Comparison of ENCODE assay signal across 9 mouse cellular contexts in genomic region chr8:3588258-3588633, GRCm38 (mm10). TPM values are rescaled to one million over a fixed set of nuclear protein-coding genes. Genes with fewer than 3 reads are reported as not detected.
DNase-seq lines count a peak whose midpoint lies in the region; ATAC-seq and TF ChIP-seq lines count a peak whose summit lies in the region.
"Had no signal": no experiment of that assay in that cellular context is flagged by ENCODE, and none has a peak within 500 bp of the region (broad histone marks: within the 10 kb centered on the region; RNA-seq: fewer than 3 reads in every experiment).

No protein-coding gene starts in this region.

- no peak for DNase-seq in heart, postnatal 4 days
- peak; percentile 51 for DNase-seq in MN1 (ENCODE audit: low spot score)
- no peak for DNase-seq in liver, postnatal 0 days
- DNase-seq in frontal cortex, adult 2 months (ENCODE audit: extremely low spot score in 1 of 2, low spot score in 1 of 2): no peak
- DNase-seq in adrenal gland, adult 18-20 months (ENCODE audit: low spot score in 2 of 2): no peak

- H3K9me3 ChIP-seq in heart, embryonic 14.5 days (ENCODE audit: control insufficient read depth, low read length): no peaks in the 10 kb centered on the region
- H3K9me3 ChIP-seq in forebrain, embryonic 15.5 days: no peaks in the 10 kb centered on the region
- no peaks in the 10 kb centered on the region for H3K9me3 ChIP-seq in liver, postnatal 0 days (ENCODE audit: low read length)

- no peak for TF ChIP-seq EP300 in liver, postnatal 0 days (IDR thresholded peaks at IDR 0.05; ENCODE audit: low read depth)

- H3K36me3 ChIP-seq in heart, embryonic 14.5 days (ENCODE audit: control insufficient read depth, insufficient read depth, low read length): no peaks in the 10 kb centered on the region
- H3K36me3 ChIP-seq in forebrain, embryonic 15.5 days: no peaks in the 10 kb centered on the region
- no peaks in the 10 kb centered on the region for H3K36me3 ChIP-seq in liver, postnatal 0 days (replicated peaks; ENCODE audit: insufficient read depth, low read length)

- peak overlapping the region; percentile 78 to 88 for H3K4me3 ChIP-seq in heart, embryonic 14.5 days (ENCODE audit: control insufficient read depth in 1 of 2, insufficient read depth in 1 of 2, low read depth in 1 of 2, low read length in 2 of 2)
- peak overlapping the region; percentile 80 for H3K4me3 ChIP-seq in forebrain, embryonic 15.5 days
- peak overlapping the region; percentile 71 for H3K4me3 ChIP-seq in liver, postnatal 0 days (ENCODE audit: low read depth, low read length)

- H3K9ac ChIP-seq in heart, embryonic 14.5 days (ENCODE audit: low read length): peak overlapping the region; percentile 79
- H3K9ac ChIP-seq in forebrain, embryonic 15.5 days (replicated peaks): peak overlapping the region; percentile 79
- H3K9ac ChIP-seq in liver, postnatal 0 days (replicated peaks): peak overlapping the region; percentile 61

- no peak for TF ChIP-seq CTCF in liver, postnatal 0 days (IDR thresholded peaks at IDR 0.05; ENCODE audit: low read depth)

- peak overlapping the region; percentile 99 for H3K4me2 ChIP-seq in heart, embryonic 14.5 days (ENCODE audit: low read length)
- H3K4me2 ChIP-seq in forebrain, embryonic 15.5 days (replicated peaks): peak overlapping the region; percentile 63
- peak overlapping the region; percentile 83 for H3K4me2 ChIP-seq in liver, postnatal 0 days (ENCODE audit: low read depth, low read length)

- WGBS in heart, embryonic 14.5 days: 13% methylated on average over 11 of the region's 11 CpGs
- WGBS in forebrain, embryonic 15.5 days: under 1% methylated on average over 11 of the region's 11 CpGs
- WGBS in liver, postnatal 0 days (ENCODE audit: insufficient replicate concordance): 5% methylated on average over 11 of the region's 11 CpGs

- H3K27ac ChIP-seq in heart, embryonic 14.5 days (replicated peaks in 1 of 2; ENCODE audit: control insufficient read depth in 1 of 2, insufficient read depth in 1 of 2, low read depth in 2 of 2, low read length in 2 of 2): no peak overlapping the region
- peak overlapping the region; percentile 88 for H3K27ac ChIP-seq in forebrain, embryonic 15.5 days (replicated peaks)
- H3K27ac ChIP-seq in liver, postnatal 0 days (ENCODE audit: low read depth): peak overlapping the region; percentile 71
- H3K27ac ChIP-seq: macrophage had no signal

- no peaks in the 10 kb centered on the region; a peak in 1 of 4 replicates for H3K4me1 ChIP-seq in heart, embryonic 14.5 days (ENCODE audit: control insufficient read depth in 2 of 2, insufficient read depth in 2 of 2, low read length in 2 of 2)
- H3K4me1 ChIP-seq in forebrain, embryonic 15.5 days: no peaks in the 10 kb centered on the region
- peaks cover 4% of the 10 kb centered on the region; the same call in 1 of the 2 replicates for H3K4me1 ChIP-seq in liver, postnatal 0 days (ENCODE audit: insufficient read depth)

- no peak for ATAC-seq in heart, embryonic 14.5 days (ENCODE audit: insufficient number of reproducible peaks, insufficient read depth, low FRiP score, low read depth)
- ATAC-seq in forebrain, embryonic 15.5 days (replicated peaks): peak; percentile 73
- ATAC-seq in liver, postnatal 0 days: peak; percentile 30; the same call in 1 of the 2 replicates
- no peak for ATAC-seq in monocyte, adult 5-6 weeks (replicated peaks; ENCODE audit: insufficient number of reproducible peaks, low FRiP score, low TSS enrichment, poor library complexity, severe bottlenecking)

- H3K27me3 ChIP-seq in heart, embryonic 14.5 days (ENCODE audit: control insufficient read depth, insufficient read depth, low read length): peaks cover 14% of the 10 kb centered on the region
- no peaks in the 10 kb centered on the region for H3K27me3 ChIP-seq in forebrain, embryonic 15.5 days
- peaks cover 10% of the 10 kb centered on the region; the same call in 1 of the 2 replicates for H3K27me3 ChIP-seq in liver, postnatal 0 days (ENCODE audit: insufficient read depth, low read length)

RNA-seq across cellular contexts. Expression of gene Camsap3, which starts 1.2 kb away (rescaled TPM):
- polyA plus RNA-seq in heart, embryonic 14.5 days (2014; fragmentation: Nextera tagmentation; extraction: Ambion mirVana): 1.6 and 2.9 TPM in 2 replicates
- 1 to 10 TPM; 1.5 to 2.9 TPM for total RNA-seq in heart, postnatal 4 days (2021)
- polyA plus RNA-seq in forebrain, embryonic 15.5 days (2015; fragmentation: Nextera tagmentation; extraction: Ambion mirVana): 33.4 and 34.8 TPM in 2 replicates
- 2.4 and 2.6 TPM in 2 replicates for polyA plus RNA-seq in liver, postnatal 0 days (2015; fragmentation: Nextera tagmentation; extraction: Ambion mirVana)
- total RNA-seq in monocyte, adult 5-6 weeks (2017): not detected in 3 replicates
- 31.7 and 32.7 TPM in 2 replicates for polyA plus RNA-seq in frontal cortex, adult 2 months (2012; rRNA removed)
- total RNA-seq in adrenal gland, adult 18-20 months (2021): 1 to 10 TPM; 4.1 to 8.0 TPM

RNA-seq across cellular contexts. Expression of gene C330021F23Rik, which starts 20.5 kb away (rescaled TPM):
- polyA plus RNA-seq in heart, embryonic 14.5 days (2014; fragmentation: Nextera tagmentation; extraction: Ambion mirVana): 5.1 and 8.5 TPM in 2 replicates
- total RNA-seq in heart, postnatal 4 days (2021): 1 to 10 TPM; 1.1 to 2.2 TPM
- polyA plus RNA-seq in forebrain, embryonic 15.5 days (2015; fragmentation: Nextera tagmentation; extraction: Ambion mirVana): 0.64 and 0.89 TPM in 2 replicates
- 0.89 and 1.0 TPM in 2 replicates for polyA plus RNA-seq in liver, postnatal 0 days (2015; fragmentation: Nextera tagmentation; extraction: Ambion mirVana)
- 2.3 TPM in 1 of 3 replicates, not detected in the others for total RNA-seq in monocyte, adult 5-6 weeks (2017)
- 0.56 TPM in 1 of 2 replicates, not detected in the other for polyA plus RNA-seq in frontal cortex, adult 2 months (2012; rRNA removed)
- total RNA-seq in adrenal gland, adult 18-20 months (2021): under 1 TPM in 1 of 2 experiments, not detected in 1; 0.38 TPM
- polyA plus RNA-seq: macrophage had no signal

RNA-seq across cellular contexts. Expression of gene Xab2, which starts 32.9 kb away (rescaled TPM):
- 29.0 and 30.9 TPM in 2 replicates for polyA plus RNA-seq in heart, embryonic 14.5 days (2014; fragmentation: Nextera tagmentation; extraction: Ambion mirVana)
- 10 to 100 TPM; 20.9 to 21.3 TPM for total RNA-seq in heart, postnatal 4 days (2021)
- 65.6 and 68.6 TPM in 2 replicates for polyA plus RNA-seq in forebrain, embryonic 15.5 days (2015; fragmentation: Nextera tagmentation; extraction: Ambion mirVana)
- polyA plus RNA-seq in liver, postnatal 0 days (2015; fragmentation: Nextera tagmentation; extraction: Ambion mirVana): 13.2 and 15.9 TPM in 2 replicates
- 62.7 to 73.3 TPM (median 67.6 TPM) in 3 replicates for total RNA-seq in monocyte, adult 5-6 weeks (2017)
- polyA plus RNA-seq in frontal cortex, adult 2 months (2012; rRNA removed): 56.1 and 56.4 TPM in 2 replicates
- 10 to 100 TPM; 34.1 to 39.1 TPM for total RNA-seq in adrenal gland, adult 18-20 months (2021)

RNA-seq across cellular contexts. Expression of gene Pet100, which starts 33.1 kb away (rescaled TPM):
- polyA plus RNA-seq in heart, embryonic 14.5 days (2014; fragmentation: Nextera tagmentation; extraction: Ambion mirVana): 113 and 114 TPM in 2 replicates
- 10 to 100 TPM; 72.5 to 77.7 TPM for total RNA-seq in heart, postnatal 4 days (2021)
- 107 and 112 TPM in 2 replicates for polyA plus RNA-seq in forebrain, embryonic 15.5 days (2015; fragmentation: Nextera tagmentation; extraction: Ambion mirVana)
- 88.9 and 91.2 TPM in 2 replicates for polyA plus RNA-seq in liver, postnatal 0 days (2015; fragmentation: Nextera tagmentation; extraction: Ambion mirVana)
- total RNA-seq in monocyte, adult 5-6 weeks (2017): 127 to 142 TPM (median 131 TPM) in 3 replicates
- polyA plus RNA-seq in frontal cortex, adult 2 months (2012; rRNA removed): 66.2 and 68.9 TPM in 2 replicates
- total RNA-seq in adrenal gland, adult 18-20 months (2021): 100 to 1,000 TPM; 117 to 148 TPM

RNA-seq across cellular contexts. Expression of gene Pcp2, which starts 37.1 kb away (rescaled TPM):
- polyA plus RNA-seq in heart, embryonic 14.5 days (2014; fragmentation: Nextera tagmentation; extraction: Ambion mirVana): not detected in 2 replicates
- total RNA-seq in heart, postnatal 4 days (2021): not detected
- polyA plus RNA-seq in forebrain, embryonic 15.5 days (2015; fragmentation: Nextera tagmentation; extraction: Ambion mirVana): 0.14 and 0.50 TPM in 2 replicates
- polyA plus RNA-seq in liver, postnatal 0 days (2015; fragmentation: Nextera tagmentation; extraction: Ambion mirVana): 0.07 TPM in 1 of 2 replicates, not detected in the other
- total RNA-seq in monocyte, adult 5-6 weeks (2017): 0.67 to 0.96 TPM in 2 of 3 replicates, not detected in the other
- 1.5 and 2.2 TPM in 2 replicates for polyA plus RNA-seq in frontal cortex, adult 2 months (2012; rRNA removed)
- total RNA-seq in adrenal gland, adult 18-20 months (2021): not detected
- polyA plus RNA-seq: macrophage had no signal

Comparison
In these comparisons a context has a peak if more than half of its experiments do, and no peak if none do; other contexts are left out.
1. ATAC-seq: peak in forebrain, embryonic 15.5 days (single experiment) and liver, postnatal 0 days (single experiment); none in heart, embryonic 14.5 days (single experiment) and monocyte, adult 5-6 weeks (single experiment).
2. H3K27ac ChIP-seq: peak in forebrain, embryonic 15.5 days (single experiment) and liver, postnatal 0 days (single experiment); none in heart, embryonic 14.5 days (0 of 2).
3. Peak in every context shown above with its lines, with median percentiles within 50 percentile points of each other: H3K4me2 ChIP-seq, H3K4me3 ChIP-seq and H3K9ac ChIP-seq.